Mouse (Mus musculus): ENCODE data around the gene Slc30a1. TPM values are rescaled to one million over a fixed set of nuclear protein-coding genes. Genes with fewer than 3 reads are reported as not detected.
A peak's percentile ranks its signal among the peaks of the same experiment; 100 is the strongest.

The Slc30a1 gene
- polyA plus RNA-seq, 1 experiment from 2014 or later, result 2.2 TPM

DNA sequence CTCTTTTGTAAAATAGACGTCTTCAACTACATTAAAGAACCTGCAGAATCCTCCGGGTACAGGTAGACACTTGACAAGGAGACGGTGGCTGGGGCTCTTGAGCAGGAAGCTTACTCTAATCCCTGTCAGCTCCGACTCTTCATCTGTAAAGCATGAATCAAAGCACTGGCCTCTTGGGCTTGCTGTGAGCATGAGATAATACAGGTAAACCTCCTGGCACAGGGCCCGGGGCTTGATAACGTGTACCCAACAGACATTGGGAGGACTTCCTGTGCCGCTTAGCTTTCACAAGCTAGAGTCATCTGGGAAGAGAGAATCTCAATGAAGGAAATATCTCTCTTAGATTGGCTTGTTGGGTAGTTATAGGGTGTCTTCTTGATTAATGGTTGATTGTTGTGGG, 31.6 kb upstream of the Slc30a1 start:
- H3K4me3 ChIP-seq (ENCODE audit: low read length), result no peak overlapping the region
- WGBS, result 86% methylated on average over 7 of the region's 7 CpGs
- no peaks in the 10 kb centered on the region for H3K27me3 ChIP-seq (replicated peaks; ENCODE audit: control insufficient read depth, insufficient read depth, low read length)
- no peak overlapping the region for H3K4me2 ChIP-seq (ENCODE audit: low read length)
- no peaks in the 10 kb centered on the region for H3K9me3 ChIP-seq (ENCODE audit: control insufficient read depth, low read length)
- H3K36me3 ChIP-seq (ENCODE audit: control insufficient read depth, insufficient read depth, low read length), result no peaks in the 10 kb centered on the region
- no peak for ATAC-seq
- H3K27ac ChIP-seq (ENCODE audit: low read depth, low read length), result no peak overlapping the region
- H3K9ac ChIP-seq (ENCODE audit: low read depth, low read length), result no peak overlapping the region
- H3K4me1 ChIP-seq (ENCODE audit: control insufficient read depth, insufficient read depth, low read depth, low read length), result no peaks in the 10 kb centered on the region

DNA sequence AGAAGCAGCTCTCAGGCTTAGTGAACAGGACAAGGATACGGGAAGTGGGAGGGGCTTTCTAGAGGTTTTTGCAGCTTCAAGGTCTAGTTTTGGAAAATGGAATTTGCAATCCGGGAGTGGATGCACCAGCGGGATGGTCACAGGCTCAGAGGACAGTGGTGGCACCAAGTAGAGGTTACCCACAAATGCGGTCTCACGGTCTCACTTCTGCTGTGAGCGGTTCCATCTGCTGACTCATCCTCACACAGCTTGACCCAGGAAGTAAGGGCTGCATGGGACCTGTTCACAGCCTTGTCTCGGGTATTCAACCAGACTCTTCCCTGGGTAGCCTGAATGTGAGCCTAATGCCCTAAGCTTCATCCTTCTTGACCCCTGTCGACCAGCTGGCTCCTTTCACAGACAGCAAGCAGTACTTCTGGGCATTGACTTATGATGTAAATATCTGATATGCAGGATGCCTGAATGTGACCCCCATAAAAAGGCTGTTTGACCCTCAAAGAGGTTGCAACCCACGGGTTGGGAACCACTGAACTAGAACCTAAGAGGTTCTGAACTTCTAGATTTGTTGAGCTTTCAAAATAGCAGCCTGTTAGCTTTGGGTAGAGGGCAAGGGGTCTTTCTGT, 30.8 kb upstream of the Slc30a1 start:
- no peak overlapping the region for H3K4me2 ChIP-seq (ENCODE audit: low read length)
- no peaks in the 10 kb centered on the region for H3K9me3 ChIP-seq (ENCODE audit: control insufficient read depth, low read length)
- no peak overlapping the region for H3K4me3 ChIP-seq (ENCODE audit: low read length)
- H3K4me1 ChIP-seq (ENCODE audit: control insufficient read depth, insufficient read depth, low read depth, low read length), result no peaks in the 10 kb centered on the region
- no peaks in the 10 kb centered on the region for H3K27me3 ChIP-seq (replicated peaks; ENCODE audit: control insufficient read depth, insufficient read depth, low read length)
- H3K9ac ChIP-seq (ENCODE audit: low read depth, low read length), result no peak overlapping the region
- H3K27ac ChIP-seq (ENCODE audit: low read depth, low read length), result no peak overlapping the region
- ATAC-seq, result no peak
- 76% methylated on average over 9 of the region's 9 CpGs for WGBS
- no peaks in the 10 kb centered on the region for H3K36me3 ChIP-seq (ENCODE audit: control insufficient read depth, insufficient read depth, low read length)

DNA sequence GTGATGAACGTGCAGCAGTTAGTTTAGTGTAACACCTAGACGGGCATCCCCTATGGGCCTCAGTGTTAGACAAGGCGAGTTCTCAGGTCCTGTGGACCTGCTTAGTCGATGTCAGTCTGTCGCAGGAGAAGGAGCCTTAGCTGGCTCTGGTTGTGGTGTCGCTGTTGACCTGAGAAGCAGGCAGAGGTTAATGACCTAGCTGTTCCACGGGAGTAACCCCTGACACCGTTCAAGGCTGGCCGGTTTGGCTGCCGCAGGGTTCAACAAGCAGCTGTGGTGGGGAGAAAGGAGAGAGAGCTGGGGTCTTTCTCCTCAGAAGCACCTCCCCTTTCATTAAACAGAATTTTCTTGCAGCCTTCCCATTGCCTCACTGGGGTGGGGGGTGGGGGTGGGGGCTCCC, 28.9 kb upstream of the Slc30a1 start:
- Histone ChIP-seq H3K4me3 (ENCODE audit: low read length) (no peak overlapping the region), H3K9me3 (ENCODE audit: control insufficient read depth, low read length) (no peaks in the 10 kb centered on the region), H3K27ac (ENCODE audit: low read depth, low read length) (no peak overlapping the region), H3K27me3 (replicated peaks; ENCODE audit: control insufficient read depth, insufficient read depth, low read length) (no peaks in the 10 kb centered on the region), H3K9ac (ENCODE audit: low read depth, low read length) (no peak overlapping the region), H3K4me1 (ENCODE audit: control insufficient read depth, insufficient read depth, low read depth, low read length) (no peaks in the 10 kb centered on the region), H3K36me3 (ENCODE audit: control insufficient read depth, insufficient read depth, low read length) (no peaks in the 10 kb centered on the region), H3K4me2 (ENCODE audit: low read length) (no peak overlapping the region)
- ATAC-seq, result no peak
- 79% methylated on average over 10 of the region's 10 CpGs for WGBS

DNA sequence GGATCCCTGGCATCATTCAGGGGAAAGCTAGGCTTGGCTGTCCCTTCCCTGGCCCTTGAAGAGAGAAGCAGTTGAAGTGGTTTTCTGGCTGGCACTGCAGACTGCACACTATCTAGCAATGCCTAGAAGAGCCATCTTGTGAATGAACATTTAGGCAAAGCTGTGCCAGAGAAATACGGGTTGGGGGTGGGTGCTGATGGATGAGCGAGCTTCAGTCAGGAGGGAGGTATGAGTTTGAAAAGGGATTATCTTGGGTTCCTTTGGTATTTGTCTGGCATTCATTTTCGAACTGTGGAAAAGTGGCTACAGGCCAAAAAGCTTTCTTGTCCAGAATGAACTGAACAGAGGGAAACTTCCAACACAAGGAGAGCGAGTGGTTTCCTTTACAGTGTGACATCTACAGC, 28.0 kb upstream of the Slc30a1 start:
- Histone ChIP-seq H3K4me2 (ENCODE audit: low read length) (no peak overlapping the region), H3K36me3 (ENCODE audit: control insufficient read depth, insufficient read depth, low read length) (no peaks in the 10 kb centered on the region), H3K4me1 (ENCODE audit: control insufficient read depth, insufficient read depth, low read depth, low read length) (no peaks in the 10 kb centered on the region), H3K9ac (ENCODE audit: low read depth, low read length) (no peak overlapping the region), H3K27ac (ENCODE audit: low read depth, low read length) (no peak overlapping the region), H3K9me3 (ENCODE audit: control insufficient read depth, low read length) (no peaks in the 10 kb centered on the region), H3K4me3 (ENCODE audit: low read length) (no peak overlapping the region), H3K27me3 (replicated peaks; ENCODE audit: control insufficient read depth, insufficient read depth, low read length) (no peaks in the 10 kb centered on the region)
- WGBS, result 53% methylated on average over 4 of the region's 4 CpGs
- peak; percentile 30; the same call in 1 of the 2 replicates for ATAC-seq

DNA sequence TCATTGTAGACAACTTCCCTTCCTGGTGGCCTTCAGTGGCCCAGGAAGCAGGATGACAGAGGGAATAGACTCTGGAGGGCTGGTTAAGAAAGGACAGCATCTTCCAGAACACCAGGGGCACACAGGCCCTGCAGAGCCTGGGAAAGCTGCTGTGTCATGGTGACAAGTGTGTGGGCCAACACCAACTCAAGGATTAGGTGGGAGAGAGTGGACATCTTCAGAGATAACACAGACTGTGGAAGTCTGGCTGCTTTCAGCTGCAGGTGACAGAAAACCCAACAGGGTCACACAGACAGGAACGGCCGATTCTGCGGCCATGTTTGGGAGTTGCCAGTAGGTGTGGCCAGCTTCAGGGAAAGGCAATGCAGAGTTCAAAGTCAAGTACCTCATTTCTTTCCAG, 26.3 kb upstream of the Slc30a1 start:
- Histone ChIP-seq H3K27me3 (replicated peaks; ENCODE audit: control insufficient read depth, insufficient read depth, low read length) (no peaks in the 10 kb centered on the region), H3K27ac (ENCODE audit: low read depth, low read length) (no peak overlapping the region), H3K36me3 (ENCODE audit: control insufficient read depth, insufficient read depth, low read length) (no peaks in the 10 kb centered on the region), H3K4me3 (ENCODE audit: low read length) (no peak overlapping the region), H3K4me1 (ENCODE audit: control insufficient read depth, insufficient read depth, low read depth, low read length) (no peaks in the 10 kb centered on the region), H3K9ac (ENCODE audit: low read depth, low read length) (no peak overlapping the region), H3K4me2 (ENCODE audit: low read length) (no peak overlapping the region), H3K9me3 (ENCODE audit: control insufficient read depth, low read length) (no peaks in the 10 kb centered on the region)
- ATAC-seq, result no peak
- 84% methylated on average over 3 of the region's 3 CpGs for WGBS

DNA sequence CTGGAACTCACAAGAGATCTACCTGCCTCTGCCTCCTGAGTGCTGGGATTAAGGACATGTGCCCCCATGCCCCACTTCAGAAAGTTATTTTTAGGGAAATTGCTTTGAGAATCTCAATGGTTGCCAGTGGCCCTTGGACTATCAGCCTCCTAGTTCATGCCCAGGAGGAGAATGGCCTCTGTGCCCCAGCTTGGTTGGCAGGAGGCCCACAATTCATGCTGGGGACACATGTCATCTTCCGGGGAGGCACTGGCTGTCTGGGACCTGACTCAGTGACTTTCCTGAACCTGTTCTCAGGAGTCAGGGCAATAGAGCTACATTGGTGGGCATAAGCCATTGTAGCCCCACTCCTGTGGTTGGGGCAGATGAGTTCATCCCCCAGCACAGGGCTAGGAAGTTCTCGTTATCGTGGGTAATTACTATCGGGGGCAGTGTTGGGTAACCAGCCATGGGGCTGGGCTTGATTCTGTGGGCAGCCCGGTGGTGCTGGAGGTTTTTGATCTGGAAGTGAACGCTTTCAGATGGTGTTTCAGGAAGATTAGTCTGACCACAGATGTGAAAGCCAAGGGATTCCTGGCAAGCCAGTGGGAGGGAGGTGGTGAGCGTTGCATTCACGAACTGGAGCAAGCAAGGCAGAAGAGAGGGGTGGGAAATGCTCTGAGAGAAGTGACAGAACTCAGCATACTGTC, 25.5 kb upstream of the Slc30a1 start:
- Histone ChIP-seq H3K9ac (ENCODE audit: low read depth, low read length) (no peak overlapping the region), H3K4me1 (ENCODE audit: control insufficient read depth, insufficient read depth, low read depth, low read length) (no peaks in the 10 kb centered on the region), H3K36me3 (ENCODE audit: control insufficient read depth, insufficient read depth, low read length) (no peaks in the 10 kb centered on the region), H3K27me3 (replicated peaks; ENCODE audit: control insufficient read depth, insufficient read depth, low read length) (no peaks in the 10 kb centered on the region), H3K27ac (ENCODE audit: low read depth, low read length) (no peak overlapping the region), H3K4me3 (ENCODE audit: low read length) (no peak overlapping the region), H3K9me3 (ENCODE audit: control insufficient read depth, low read length) (no peaks in the 10 kb centered on the region), H3K4me2 (ENCODE audit: low read length) (no peak overlapping the region)
- WGBS, result 62% methylated on average over 8 of the region's 8 CpGs
- no peak for ATAC-seq

DNA sequence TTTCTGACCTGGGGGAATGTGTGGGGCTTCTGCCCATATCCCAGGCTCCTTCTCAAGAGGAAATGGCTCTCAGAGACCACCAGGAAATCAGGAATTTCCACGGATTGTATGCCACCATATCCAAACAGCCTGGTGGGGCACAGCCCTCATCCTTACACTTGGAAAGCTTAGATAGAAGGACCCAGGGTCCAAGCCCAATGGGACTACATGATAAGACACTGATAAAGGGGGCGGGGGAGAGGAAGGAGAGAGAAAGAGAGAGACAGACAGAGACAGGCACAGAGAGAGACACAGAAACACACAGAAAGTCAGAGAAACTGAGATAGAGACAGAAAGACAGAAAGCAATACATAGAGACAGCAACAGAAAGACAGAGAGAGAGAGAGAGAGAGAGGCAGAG, 24.9 kb upstream of the Slc30a1 start:
- H3K27me3 ChIP-seq (replicated peaks; ENCODE audit: control insufficient read depth, insufficient read depth, low read length), result no peaks in the 10 kb centered on the region
- ATAC-seq, result no peak
- H3K4me2 ChIP-seq (ENCODE audit: low read length), result no peak overlapping the region
- H3K27ac ChIP-seq (ENCODE audit: low read depth, low read length), result no peak overlapping the region
- no peak overlapping the region for H3K4me3 ChIP-seq (ENCODE audit: low read length)
- 70% methylated on average over 2 of the region's 2 CpGs for WGBS
- no peaks in the 10 kb centered on the region for H3K9me3 ChIP-seq (ENCODE audit: control insufficient read depth, low read length)
- no peaks in the 10 kb centered on the region for H3K4me1 ChIP-seq (ENCODE audit: control insufficient read depth, insufficient read depth, low read depth, low read length)
- H3K36me3 ChIP-seq (ENCODE audit: control insufficient read depth, insufficient read depth, low read length), result no peaks in the 10 kb centered on the region
- no peak overlapping the region for H3K9ac ChIP-seq (ENCODE audit: low read depth, low read length)

DNA sequence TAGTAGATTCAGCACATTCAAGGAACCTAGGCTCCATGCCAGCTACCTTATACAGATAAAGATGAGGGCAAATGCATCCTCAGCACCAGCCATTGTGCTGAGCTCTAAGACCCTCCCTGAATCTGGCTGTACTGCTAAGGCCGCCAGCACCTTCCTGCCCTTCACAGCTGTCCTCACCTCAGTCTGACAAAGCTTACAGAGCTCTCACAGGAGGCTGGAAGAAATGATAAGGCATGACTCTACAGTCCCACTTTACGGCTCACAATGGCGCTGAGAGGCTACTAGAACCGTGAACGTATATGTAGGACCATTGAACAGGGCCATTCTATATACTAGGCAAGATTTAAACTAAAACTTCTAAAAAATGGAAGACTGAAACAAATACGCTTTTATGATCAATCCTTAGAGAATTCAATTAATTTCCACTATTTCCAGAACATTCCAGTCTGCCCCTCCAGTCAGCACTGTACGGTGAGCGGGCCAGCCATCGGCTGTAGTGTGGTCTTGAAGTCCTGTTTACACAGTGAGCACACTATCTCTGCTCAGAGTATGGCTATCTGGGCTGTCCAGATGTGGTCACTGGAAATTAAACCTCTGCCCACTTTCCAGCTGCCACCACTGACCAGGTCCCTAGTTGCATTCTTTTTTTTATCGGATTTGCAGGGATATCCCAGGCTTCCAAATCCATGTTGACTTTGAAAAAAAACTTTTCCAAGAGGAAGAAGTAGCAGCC, 23.9 kb upstream of the Slc30a1 start:
- no peak overlapping the region for H3K27ac ChIP-seq (ENCODE audit: low read depth, low read length)
- no peaks in the 10 kb centered on the region for H3K36me3 ChIP-seq (ENCODE audit: control insufficient read depth, insufficient read depth, low read length)
- ATAC-seq, result no peak
- WGBS, result 95% methylated on average over 10 of the region's 10 CpGs
- H3K4me2 ChIP-seq (ENCODE audit: low read length), result no peak overlapping the region
- H3K9me3 ChIP-seq (ENCODE audit: control insufficient read depth, low read length), result no peaks in the 10 kb centered on the region
- no peaks in the 10 kb centered on the region for H3K27me3 ChIP-seq (replicated peaks; ENCODE audit: control insufficient read depth, insufficient read depth, low read length)
- no peaks in the 10 kb centered on the region for H3K4me1 ChIP-seq (ENCODE audit: control insufficient read depth, insufficient read depth, low read depth, low read length)
- no peak overlapping the region for H3K9ac ChIP-seq (ENCODE audit: low read depth, low read length)
- H3K4me3 ChIP-seq (ENCODE audit: low read length), result no peak overlapping the region

DNA sequence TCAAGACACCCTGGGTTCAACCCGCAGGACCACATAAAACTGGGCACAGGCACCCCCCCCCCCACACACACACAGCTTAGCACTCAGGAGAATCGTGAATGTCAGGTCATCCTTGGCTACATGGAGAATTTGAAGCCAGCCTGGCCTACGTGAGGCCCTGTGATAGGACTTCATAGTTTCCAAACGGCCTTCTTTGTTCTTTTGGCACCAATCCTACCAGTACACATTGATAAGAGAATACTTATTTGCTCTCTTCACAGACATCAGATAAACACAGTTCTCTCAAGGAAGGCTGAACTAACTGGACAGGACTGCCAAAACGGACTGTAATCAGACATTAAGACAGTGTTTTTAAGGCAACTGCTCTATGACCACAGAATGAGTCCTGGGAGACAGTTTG, 22.9 kb upstream of the Slc30a1 start:
- Histone ChIP-seq H3K4me3 (ENCODE audit: low read length) (no peak overlapping the region), H3K27me3 (replicated peaks; ENCODE audit: control insufficient read depth, insufficient read depth, low read length) (no peaks in the 10 kb centered on the region), H3K9ac (ENCODE audit: low read depth, low read length) (no peak overlapping the region), H3K27ac (ENCODE audit: low read depth, low read length) (no peak overlapping the region), H3K4me1 (ENCODE audit: control insufficient read depth, insufficient read depth, low read depth, low read length) (no peaks in the 10 kb centered on the region), H3K36me3 (ENCODE audit: control insufficient read depth, insufficient read depth, low read length) (no peaks in the 10 kb centered on the region), H3K4me2 (ENCODE audit: low read length) (no peak overlapping the region), H3K9me3 (ENCODE audit: control insufficient read depth, low read length) (no peaks in the 10 kb centered on the region)
- WGBS, result 81% methylated on average over 5 of the region's 5 CpGs
- no peak for ATAC-seq

Data from hindbrain, embryonic 16.5 days (tissue).